Mouse (Mus musculus) thymus, postnatal 10 days (tissue): ENCODE data around the gene Slc25a11.
A peak's percentile ranks its signal among the peaks of the same experiment; 100 is the strongest.

Experiments used
- DNase-seq, 2 experiments: peaks; one replicate each; pipeline ENCODE4 v3.0.0; 2021; ENCODE audit warnings: low spot score in 2 of 2

Slc25a11 gene

GRCm38 (mm10) chr11:70668335-70668770 lies 21.1 kb upstream of the Slc25a11 start:
- DNase-seq: no peak

- no peak for DNase-seq
These were observed 20.2 kb upstream of the Slc25a11 start for GRCm38 (mm10) chr11:70667271-70668150.

- DNase-seq: no peak
These were observed 19.4 kb upstream of the Slc25a11 start for GRCm38 (mm10) chr11:70666687-70667086.

GRCm38 (mm10) chr11:70664741-70665140 lies 17.5 kb upstream of the Slc25a11 start:
- no peak for DNase-seq

- DNase-seq: no peak
These were observed 16.7 kb upstream of the Slc25a11 start for GRCm38 (mm10) chr11:70663957-70664356.

- DNase-seq: no peak
These were observed 15.8 kb upstream of the Slc25a11 start for GRCm38 (mm10) chr11:70663101-70663500.

GRCm38 (mm10) chr11:70660571-70660970 lies 13.3 kb upstream of the Slc25a11 start:
- DNase-seq: no peak

- no peak for DNase-seq
These were observed 11.7 kb upstream of the Slc25a11 start for GRCm38 (mm10) chr11:70658942-70659341.

GRCm38 (mm10) chr11:70658521-70658920 lies 11.2 kb upstream of the Slc25a11 start:
- DNase-seq: no peak

- DNase-seq: no peak
These were observed 10.7 kb upstream of the Slc25a11 start for GRCm38 (mm10) chr11:70657991-70658390.

- peak in 1 of 2 experiments; percentile 23 for DNase-seq
These were observed 10.3 kb upstream of the Slc25a11 start for GRCm38 (mm10) chr11:70657573-70657972.

- DNase-seq: no peak
These were observed 9.7 kb upstream of the Slc25a11 start, which contains the start of gene Eno3 for GRCm38 (mm10) chr11:70656964-70657363. Gene Eno3, plus strand, starts transcription at chr11:70657202.

GRCm38 (mm10) chr11:70656456-70656927 lies 9.2 kb upstream of the Slc25a11 start:
- no peak for DNase-seq

GRCm38 (mm10) chr11:70655571-70656455 lies 8.5 kb upstream of the Slc25a11 start:
- peak; percentile 63 to 65 for DNase-seq

- peak; percentile 69 to 72 for DNase-seq
These were observed 7.8 kb upstream of the Slc25a11 start for GRCm38 (mm10) chr11:70654923-70655570.

GRCm38 (mm10) chr11:70654198-70654922 lies 7.1 kb upstream of the Slc25a11 start, which contains the start of gene Pfn1:
Gene Pfn1, minus strand, starts transcription at chr11:70654644.
- DNase-seq: peak; percentile 81 to 85

- peak; percentile 74 to 78 for DNase-seq
These were observed 6.3 kb upstream of the Slc25a11 start for GRCm38 (mm10) chr11:70653345-70654197.

- no peak for DNase-seq
These were observed 5.6 kb upstream of the Slc25a11 start for GRCm38 (mm10) chr11:70652884-70653344.

GRCm38 (mm10) chr11:70652029-70652883 lies 5.0 kb upstream of the Slc25a11 start:
- DNase-seq: peak; percentile 63 to 64
